ENCODE assay signal across 28 mouse cellular contexts in genomic region chr7:3150376-3150775, GRCm38 (mm10). TPM values are rescaled to one million over a fixed set of nuclear protein-coding genes. Genes with fewer than 3 reads are reported as not detected.
"Had no signal": no experiment of that assay in that cellular context is flagged by ENCODE, and none has a peak within 500 bp of the region (broad histone marks: within the 10 kb centered on the region; RNA-seq: fewer than 3 reads in every experiment).

No protein-coding gene starts in this region.

- H3K4me1 ChIP-seq: kidney, embryonic 15.5 days; liver, embryonic 13.5 days; megakaryocyte, embryonic 14.5 days; midbrain, embryonic 10.5 days; midbrain, embryonic 13.5 days; neural tube, embryonic 13.5 days; stomach, embryonic 15.5 days had no signal

- DNase-seq: kidney, adult 8-10 months; kidney, postnatal 10 days; kidney, postnatal 36 days; layer of hippocampus, postnatal 36 days; liver, embryonic 13.5 days; lung, adult 2 months; retina, postnatal 1 day; right cerebral cortex, postnatal 25 days; spleen, adult 18-20 months; thymus, postnatal 25 days had no signal

- ATAC-seq: midbrain, embryonic 13.5 days; midbrain, embryonic 16.5 days had no signal

- H3K4me3 ChIP-seq: kidney, embryonic 15.5 days; left cerebral cortex, adult 2 months; liver, embryonic 13.5 days; megakaryocyte, embryonic 14.5 days; midbrain, embryonic 10.5 days; midbrain, embryonic 13.5 days; myocyte; neural tube, embryonic 13.5 days; stomach, embryonic 15.5 days had no signal

- H3K27ac ChIP-seq: kidney, embryonic 15.5 days; left cerebral cortex, adult 2 months; liver, embryonic 13.5 days; midbrain, embryonic 10.5 days; midbrain, embryonic 13.5 days; neural tube, embryonic 13.5 days; stomach, embryonic 15.5 days had no signal

RNA-seq across cellular contexts. Expression of gene AU018091, which starts 18.6 kb away (rescaled TPM):
- total RNA-seq: layer of hippocampus, adult 8-10 months; layer of hippocampus, postnatal 10 days; layer of hippocampus, postnatal 36 days; left cerebral cortex, adult 2 months; left cerebral cortex, postnatal 10 days; left cerebral cortex, postnatal 36 days; liver, adult 2 months; monocyte, adult 5-6 weeks had no signal
- polyA plus RNA-seq: kidney, embryonic 15.5 days; liver, adult 2 months; liver, embryonic 13.5 days; liver, embryonic 16.5 days; lung, embryonic 16.5 days; midbrain, embryonic 13.5 days; midbrain, embryonic 16.5 days; neural tube, embryonic 13.5 days; thymus, postnatal 0 days had no signal
